Comparison of ENCODE assay signal across 9 mouse cellular contexts in genomic region chr2:181659609-181660055, GRCm38 (mm10). TPM values are rescaled to one million over a fixed set of nuclear protein-coding genes. Genes with fewer than 3 reads are reported as not detected.
DNase-seq lines count a peak whose midpoint lies in the region; ATAC-seq and TF ChIP-seq lines count a peak whose summit lies in the region.
"Had no signal": no experiment of that assay in that cellular context is flagged by ENCODE, and none has a peak within 500 bp of the region (broad histone marks: within the 10 kb centered on the region; RNA-seq: fewer than 3 reads in every experiment).

No protein-coding gene starts in this region.

- peaks cover 18% of the 10 kb centered on the region for H3K36me3 ChIP-seq in hindbrain, postnatal 0 days (ENCODE audit: insufficient read depth, low read length)

- H3K9ac ChIP-seq in hindbrain, postnatal 0 days (replicated peaks; ENCODE audit: low read length) = no peak overlapping the region

- 13% methylated on average over 9 of the region's 9 CpGs for WGBS in hindbrain, postnatal 0 days

- ATAC-seq in hindbrain, postnatal 0 days = peak; percentile 91
- ATAC-seq in megakaryocyte, adult 5-6 weeks (ENCODE audit: poor library complexity, severe bottlenecking) = peak; percentile 94

- DNase-seq in ZHBTc4 (ENCODE audit: low read depth, low spot score) = peak; percentile 93
- peak; percentile 66 to 79 for DNase-seq in cerebellum, postnatal 4 days (ENCODE audit: low spot score in 2 of 2)
- DNase-seq in gastrocnemius, adult 8-10 months (ENCODE audit: low spot score in 2 of 2) = peak; percentile 68 to 75
- DNase-seq in hindbrain, postnatal 0 days (ENCODE audit: low spot score) = peak; percentile 76
- peak; percentile 75 to 80 for DNase-seq in left cerebral cortex, adult 2 months (ENCODE audit: extremely low spot score in 1 of 2, low spot score in 2 of 2)
- peak; percentile 80 to 82 for DNase-seq in right cerebral cortex, postnatal 10 days (ENCODE audit: low spot score in 2 of 2)
- DNase-seq in urinary bladder, postnatal 36 days (ENCODE audit: low spot score in 2 of 2) = peak; percentile 57 to 84

- H3K4me3 ChIP-seq in hindbrain, postnatal 0 days (ENCODE audit: low read length) = no peak overlapping the region
- no peak overlapping the region for H3K4me3 ChIP-seq in left cerebral cortex, adult 2 months

- H3K4me1 ChIP-seq in hindbrain, postnatal 0 days (ENCODE audit: insufficient read depth, low read length) = no peaks in the 10 kb centered on the region

- intact Hi-C loops in left cerebral cortex, adult 2 months (cut with DNase I) = loop anchor here (1.0 to 5.0 kb wide), 2 partner anchors 19 to 48 kb away; no protein-coding TSS in a partner anchor

- no peaks in the 10 kb centered on the region for H3K27me3 ChIP-seq in hindbrain, postnatal 0 days (ENCODE audit: insufficient read depth, low read length)

- no peaks in the 10 kb centered on the region for H3K9me3 ChIP-seq in hindbrain, postnatal 0 days (ENCODE audit: low read length)

- peak; percentile 88 for TF ChIP-seq CTCF in hindbrain, postnatal 0 days (IDR thresholded peaks at IDR 0.05; ENCODE audit: low read depth)
- peak; percentile 69 for TF ChIP-seq CTCF in left cerebral cortex, adult 2 months (IDR thresholded peaks at IDR 0.05)

- peak overlapping the region; percentile 26; the same call in 1 of the 2 replicates for H3K27ac ChIP-seq in hindbrain, postnatal 0 days
- H3K27ac ChIP-seq in left cerebral cortex, adult 2 months = peak overlapping the region; percentile 68

- H3K4me2 ChIP-seq in hindbrain, postnatal 0 days (ENCODE audit: low read depth, low read length) = no peak overlapping the region

RNA-seq across cellular contexts. Expression of gene Gm29797, which starts 2.8 kb away (rescaled TPM):
- total RNA-seq in gastrocnemius, adult 8-10 months (2022) = not detected
- not detected in 2 replicates for total RNA-seq in hindbrain, postnatal 0 days (2014; rRNA removed)
- polyA plus RNA-seq in hindbrain, postnatal 0 days (2015; fragmentation: Nextera tagmentation; extraction: Ambion mirVana) = not detected in 2 replicates
- total RNA-seq in left cerebral cortex, adult 2 months (2021) = 1 to 10 TPM in 1 of 2 experiments, under 1 TPM in 1; 0.48 to 1.3 TPM
- total RNA-seq in megakaryocyte, adult 5-6 weeks (2015) = not detected in 2 replicates
- not detected in 2 replicates for total RNA-seq in megakaryocyte, adult 5-6 weeks (2017)

RNA-seq across cellular contexts. Expression of gene Sox18, which starts 11.8 kb away (rescaled TPM):
- total RNA-seq in gastrocnemius, adult 8-10 months (2022) = 10 to 100 TPM in 2 of 4 experiments, 1 to 10 TPM in 2; 3.9 to 13.4 (median 7.1) TPM
- 10.8 and 14.7 TPM in 2 replicates for total RNA-seq in hindbrain, postnatal 0 days (2014; rRNA removed)
- 10.6 and 11.6 TPM in 2 replicates for polyA plus RNA-seq in hindbrain, postnatal 0 days (2015; fragmentation: Nextera tagmentation; extraction: Ambion mirVana)
- 10 to 100 TPM; 10.9 to 11.2 TPM for total RNA-seq in left cerebral cortex, adult 2 months (2021)
- 0.14 and 0.20 TPM in 2 replicates for total RNA-seq in megakaryocyte, adult 5-6 weeks (2015)
- total RNA-seq in megakaryocyte, adult 5-6 weeks (2017) = not detected in 2 replicates

RNA-seq across cellular contexts. Expression of gene Tcea2, which starts 20.5 kb away (rescaled TPM):
- 1 to 10 TPM; 6.7 to 8.4 (median 7.3) TPM for total RNA-seq in gastrocnemius, adult 8-10 months (2022)
- 37.2 and 50.2 TPM in 2 replicates for total RNA-seq in hindbrain, postnatal 0 days (2014; rRNA removed)
- polyA plus RNA-seq in hindbrain, postnatal 0 days (2015; fragmentation: Nextera tagmentation; extraction: Ambion mirVana) = 48.7 and 54.3 TPM in 2 replicates
- total RNA-seq in left cerebral cortex, adult 2 months (2021) = 10 to 100 TPM; 65.7 to 78.1 TPM
- 9.4 and 9.6 TPM in 2 replicates for total RNA-seq in megakaryocyte, adult 5-6 weeks (2015)
- 6.3 and 8.2 TPM in 2 replicates for total RNA-seq in megakaryocyte, adult 5-6 weeks (2017)

RNA-seq across cellular contexts. Expression of gene Rgs19, which starts 34.1 kb away (rescaled TPM):
- total RNA-seq in gastrocnemius, adult 8-10 months (2022) = 1 to 10 TPM; 1.5 to 5.2 (median 3.6) TPM
- 57.9 and 94.0 TPM in 2 replicates for total RNA-seq in hindbrain, postnatal 0 days (2014; rRNA removed)
- 50.6 and 56.8 TPM in 2 replicates for polyA plus RNA-seq in hindbrain, postnatal 0 days (2015; fragmentation: Nextera tagmentation; extraction: Ambion mirVana)
- 10 to 100 TPM; 30.6 to 33.2 TPM for total RNA-seq in left cerebral cortex, adult 2 months (2021)
- total RNA-seq in megakaryocyte, adult 5-6 weeks (2015) = 502 and 576 TPM in 2 replicates
- 162 and 178 TPM in 2 replicates for total RNA-seq in megakaryocyte, adult 5-6 weeks (2017)

RNA-seq across cellular contexts. Expression of gene Lkaaear1, which starts 38.6 kb away (rescaled TPM):
- not detected for total RNA-seq in gastrocnemius, adult 8-10 months (2022)
- total RNA-seq in hindbrain, postnatal 0 days (2014; rRNA removed) = not detected in 2 replicates
- polyA plus RNA-seq in hindbrain, postnatal 0 days (2015; fragmentation: Nextera tagmentation; extraction: Ambion mirVana) = not detected in 2 replicates
- total RNA-seq in left cerebral cortex, adult 2 months (2021) = not detected
- total RNA-seq in megakaryocyte, adult 5-6 weeks (2015) = not detected in 2 replicates
- total RNA-seq in megakaryocyte, adult 5-6 weeks (2017) = not detected in 2 replicates
- polyA plus RNA-seq: small intestine, adult 2 months had no signal
